17 mouse cellular contexts compared by ENCODE assay signal in the genomic region with DNA sequence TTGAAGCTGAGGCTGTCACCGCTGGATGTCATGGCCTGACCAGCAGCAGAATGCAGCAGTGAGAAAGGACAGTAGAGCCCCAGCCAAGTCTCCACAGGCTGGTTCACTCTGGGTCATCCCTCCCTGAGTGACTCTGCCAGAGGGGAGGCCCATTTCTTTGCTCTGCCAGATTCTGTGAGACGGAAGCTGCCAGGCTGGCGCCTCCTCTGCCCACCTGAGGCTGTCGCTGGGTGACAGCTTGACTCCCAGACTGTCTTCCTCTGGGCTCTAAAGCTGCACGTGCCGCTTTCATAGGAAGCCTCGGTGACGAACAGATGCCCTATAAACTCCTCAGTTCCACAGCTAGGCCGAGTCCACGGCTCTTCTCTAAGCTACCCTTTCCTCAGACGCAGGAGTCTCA.
DNase-seq lines count a peak whose midpoint lies in the region; ATAC-seq and TF ChIP-seq lines count a peak whose summit lies in the region.
"Had no signal": no experiment of that assay in that cellular context is flagged by ENCODE, and none has a peak within 500 bp of the region (broad histone marks: within the 10 kb centered on the region; RNA-seq: fewer than 3 reads in every experiment).

No protein-coding gene starts in this region.

- H3K4me2 ChIP-seq in midbrain, embryonic 15.5 days = no peak overlapping the region
- H3K4me2 ChIP-seq in midbrain, embryonic 16.5 days (ENCODE audit: low read length) = no peak overlapping the region
- H3K4me2 ChIP-seq: embryonic facial prominence, embryonic 13.5 days; forebrain, embryonic 15.5 days; heart, embryonic 13.5 days; limb, embryonic 15.5 days; liver, embryonic 15.5 days had no signal

- H3K36me3 ChIP-seq in heart, adult 2 months (ENCODE audit: control insufficient read depth, insufficient read depth, low read length) = no peaks in the 10 kb centered on the region
- H3K36me3 ChIP-seq in midbrain, embryonic 10.5 days = no peaks in the 10 kb centered on the region
- no peaks in the 10 kb centered on the region for H3K36me3 ChIP-seq in midbrain, embryonic 15.5 days (replicated peaks)
- H3K36me3 ChIP-seq in midbrain, embryonic 16.5 days (ENCODE audit: control insufficient read depth, insufficient read depth, low read length) = no peaks in the 10 kb centered on the region; the same call in 1 of the 2 replicates
- H3K36me3 ChIP-seq: embryonic facial prominence, embryonic 13.5 days; forebrain, embryonic 15.5 days; heart, embryonic 13.5 days; limb, embryonic 15.5 days; liver, embryonic 15.5 days had no signal

- H3K27me3 ChIP-seq in heart, adult 2 months (ENCODE audit: control insufficient read depth, insufficient read depth, low read length) = no peaks in the 10 kb centered on the region
- 0 out of 2 replicates have a peak, but pooled peaks cover 3% of the 10 kb centered on the region for H3K27me3 ChIP-seq in midbrain, embryonic 10.5 days (ENCODE audit: low read depth, poor library complexity, severe bottlenecking)
- no peaks in the 10 kb centered on the region for H3K27me3 ChIP-seq in midbrain, embryonic 15.5 days (replicated peaks)
- no peaks in the 10 kb centered on the region for H3K27me3 ChIP-seq in midbrain, embryonic 16.5 days (ENCODE audit: control insufficient read depth, insufficient read depth, low read depth, low read length)
- H3K27me3 ChIP-seq: forebrain, embryonic 15.5 days; liver, embryonic 15.5 days had no signal

- no peaks in the 10 kb centered on the region for H3K79me2 ChIP-seq in heart, adult 2 months (replicated peaks; ENCODE audit: control insufficient read depth, insufficient read depth, low read length)

- ATAC-seq in midbrain, embryonic 15.5 days (replicated peaks) = no peak
- no peak for ATAC-seq in midbrain, embryonic 16.5 days
- ATAC-seq in megakaryocyte progenitor cell, adult 5-6 weeks (replicated peaks; ENCODE audit: poor library complexity) = no peak

- TF ChIP-seq CTCF in heart, adult 2 months (IDR thresholded peaks at IDR 0.05) = no peak

- peaks cover 5% of the 10 kb centered on the region; the same call in 1 of the 2 replicates for H3K4me1 ChIP-seq in heart, adult 2 months (ENCODE audit: control insufficient read depth, insufficient read depth, low read length)
- peaks cover 45% of the 10 kb centered on the region for H3K4me1 ChIP-seq in midbrain, embryonic 10.5 days
- peaks cover 45% of the 10 kb centered on the region for H3K4me1 ChIP-seq in midbrain, embryonic 15.5 days
- H3K4me1 ChIP-seq in midbrain, embryonic 16.5 days (ENCODE audit: control insufficient read depth, insufficient read depth, low read length) = peaks cover 35% of the 10 kb centered on the region
- H3K4me1 ChIP-seq: liver, embryonic 15.5 days had no signal

- intact Hi-C loops in heart, adult 2 months (cut with DNase I) = no loop called here
- intact Hi-C loops in heart, postnatal 36 days (cut with DNase I) = no loop called here

- H3K4me3 ChIP-seq in heart, adult 2 months = no peak overlapping the region
- H3K4me3 ChIP-seq in midbrain, embryonic 10.5 days = no peak overlapping the region
- H3K4me3 ChIP-seq in midbrain, embryonic 15.5 days = no peak overlapping the region
- H3K4me3 ChIP-seq in midbrain, embryonic 16.5 days (ENCODE audit: low read depth, low read length) = no peak overlapping the region
- H3K4me3 ChIP-seq: embryonic facial prominence, embryonic 13.5 days; forebrain, embryonic 15.5 days; heart, embryonic 13.5 days; limb, embryonic 15.5 days; liver, embryonic 15.5 days had no signal

- H3K9me3 ChIP-seq in midbrain, embryonic 10.5 days (replicated peaks) = no peaks in the 10 kb centered on the region
- H3K9me3 ChIP-seq in midbrain, embryonic 15.5 days = no peaks in the 10 kb centered on the region
- H3K9me3 ChIP-seq in midbrain, embryonic 16.5 days (replicated peaks; ENCODE audit: control insufficient read depth, low read length, poor library complexity, severe bottlenecking) = no peaks in the 10 kb centered on the region
- H3K9me3 ChIP-seq: embryonic facial prominence, embryonic 13.5 days; forebrain, embryonic 15.5 days; heart, embryonic 13.5 days; limb, embryonic 15.5 days; liver, embryonic 15.5 days had no signal

- TF ChIP-seq EP300 in heart, adult 2 months (IDR thresholded peaks at IDR 0.05; ENCODE audit: insufficient read depth, low read depth, low read length) = 0 out of 2 replicates have a peak, but pooled peaks have one; percentile 9

- no peak for TF ChIP-seq POLR2A in heart, adult 2 months (IDR thresholded peaks at IDR 0.05; ENCODE audit: insufficient read depth, low read depth, low read length)

- H3K27ac ChIP-seq in heart, adult 2 months = no peak overlapping the region
- H3K27ac ChIP-seq in midbrain, embryonic 10.5 days (replicated peaks) = peak overlapping the region; percentile 66; the same call in 1 of the 2 replicates
- no peak overlapping the region for H3K27ac ChIP-seq in midbrain, embryonic 15.5 days
- peak overlapping the region; percentile 63; the same call in 1 of the 2 replicates for H3K27ac ChIP-seq in midbrain, embryonic 16.5 days (ENCODE audit: low read length)
- H3K27ac ChIP-seq: embryonic facial prominence, embryonic 13.5 days; heart, embryonic 13.5 days; limb, embryonic 15.5 days; liver, embryonic 15.5 days; macrophage had no signal

- DNase-seq in heart, adult 2 months = peak in 1 of 2 experiments; percentile 11
- no peak for DNase-seq in heart, postnatal 36 days
- no peak for DNase-seq in midbrain, embryonic 10.5 days (ENCODE audit: low spot score)
- DNase-seq in cerebellum, postnatal 10 days = peak; percentile 72 to 75
- DNase-seq in layer of hippocampus, adult 9-11 months = no peak
- DNase-seq: kidney, adult 2 months; kidney, postnatal 14 days; thymus, postnatal 14 days had no signal

- 65% methylated on average over 11 of the region's 11 CpGs for WGBS in heart, adult 2 months
- WGBS in midbrain, embryonic 10.5 days = 89% methylated on average over 11 of the region's 11 CpGs
- WGBS in midbrain, embryonic 15.5 days = 81% methylated on average over 11 of the region's 11 CpGs
- WGBS in midbrain, embryonic 16.5 days = 68% methylated on average over 11 of the region's 11 CpGs

- H3K9ac ChIP-seq in heart, adult 2 months (ENCODE audit: low read depth, low read length) = no peak overlapping the region
- H3K9ac ChIP-seq in midbrain, embryonic 15.5 days = no peak overlapping the region
- no peak overlapping the region for H3K9ac ChIP-seq in midbrain, embryonic 16.5 days (ENCODE audit: low read depth, low read length)
- H3K9ac ChIP-seq: embryonic facial prominence, embryonic 13.5 days; forebrain, embryonic 15.5 days; heart, embryonic 13.5 days; limb, embryonic 15.5 days; liver, embryonic 15.5 days had no signal

Comparison
In these comparisons a context has a peak if more than half of its experiments do, and no peak if none do; other contexts are left out.
1. H3K27ac ChIP-seq: peak in midbrain, embryonic 10.5 days (single experiment) and midbrain, embryonic 16.5 days (single experiment); none in heart, adult 2 months (single experiment) and midbrain, embryonic 15.5 days (single experiment).
2. DNase-seq: peak in cerebellum, postnatal 10 days (2 of 2); none in heart, postnatal 36 days (0 of 2), midbrain, embryonic 10.5 days (single experiment) and layer of hippocampus, adult 9-11 months (single experiment).